Mouse (Mus musculus): ENCODE results near the gene Frs3.

Frs3 gene

GRCm38 (mm10) chr17:47691650-47692049 is 2.8 kb downstream of the Frs3 start:
- no peak for DNase-seq (ENCODE audit: low spot score in 2 of 2)

- no peak for DNase-seq (ENCODE audit: low spot score in 2 of 2)
Measured at GRCm38 (mm10) chr17:47693671-47694441, 5.0 kb downstream of the Frs3 start.

- DNase-seq (ENCODE audit: low spot score in 2 of 2) = no peak
Measured at GRCm38 (mm10) chr17:47694442-47694502, 5.4 kb downstream of the Frs3 start, which contains the start of gene Gm21981. Gm21981 (minus strand) TSS chr17:47694455.

- DNase-seq (ENCODE audit: low spot score in 2 of 2) = peak; percentile 89 to 95
Measured at GRCm38 (mm10) chr17:47694503-47695336, 5.9 kb downstream of the Frs3 start, which contains the start of gene Prickle4. Prickle4 (minus strand) TSS chr17:47694736.

GRCm38 (mm10) chr17:47695337-47695710 is 6.5 kb downstream of the Frs3 start:
- DNase-seq (ENCODE audit: low spot score in 2 of 2) = no peak

GRCm38 (mm10) chr17:47698156-47698555 is 9.3 kb downstream of the Frs3 start:
- DNase-seq (ENCODE audit: low spot score in 2 of 2) = no peak

- DNase-seq (ENCODE audit: low spot score in 2 of 2) = no peak
Measured at GRCm38 (mm10) chr17:47699055-47699454, 10.2 kb downstream of the Frs3 start.

- DNase-seq (ENCODE audit: low spot score in 2 of 2) = no peak
Measured at GRCm38 (mm10) chr17:47701793-47702192, 13.0 kb downstream of the Frs3 start.

GRCm38 (mm10) chr17:47702548-47703345 is 13.9 kb downstream of the Frs3 start:
- no peak for DNase-seq (ENCODE audit: low spot score in 2 of 2)

- DNase-seq (ENCODE audit: low spot score in 2 of 2) = no peak
Measured at GRCm38 (mm10) chr17:47703556-47703955, 14.7 kb downstream of the Frs3 start.

- DNase-seq (ENCODE audit: low spot score in 2 of 2) = no peak
Measured at GRCm38 (mm10) chr17:47704692-47705091, 15.9 kb downstream of the Frs3 start.

- DNase-seq (ENCODE audit: low spot score in 2 of 2) = no peak
Measured at GRCm38 (mm10) chr17:47706196-47706595, 17.4 kb downstream of the Frs3 start.

- no peak for DNase-seq (ENCODE audit: low spot score in 2 of 2)
Measured at GRCm38 (mm10) chr17:47707961-47708360, 19.1 kb downstream of the Frs3 start.

- DNase-seq (ENCODE audit: low spot score in 2 of 2) = no peak
Measured at GRCm38 (mm10) chr17:47708972-47709371, 20.1 kb downstream of the Frs3 start.

- DNase-seq (ENCODE audit: low spot score in 2 of 2) = no peak
Measured at GRCm38 (mm10) chr17:47710036-47710435, 21.2 kb downstream of the Frs3 start.

GRCm38 (mm10) chr17:47711883-47712282 is 23.1 kb downstream of the Frs3 start:
- no peak for DNase-seq (ENCODE audit: low spot score in 2 of 2)

GRCm38 (mm10) chr17:47712889-47713571 is 24.2 kb downstream of the Frs3 start:
- no peak for DNase-seq (ENCODE audit: low spot score in 2 of 2)

- DNase-seq (ENCODE audit: low spot score in 2 of 2) = no peak
Measured at GRCm38 (mm10) chr17:47715037-47715436, 26.2 kb downstream of the Frs3 start.

GRCm38 (mm10) chr17:47721183-47721582 is 32.4 kb downstream of the Frs3 start:
- DNase-seq (ENCODE audit: low spot score in 2 of 2) = no peak

- no peak for DNase-seq (ENCODE audit: low spot score in 2 of 2)
Measured at GRCm38 (mm10) chr17:47726566-47726965, 37.7 kb downstream of the Frs3 start, which contains the start of gene Pgc. Pgc (plus strand) TSS chr17:47726842.

GRCm38 (mm10) chr17:47730633-47731575 is 42.1 kb downstream of the Frs3 start:
- DNase-seq (ENCODE audit: low spot score in 2 of 2) = no peak
